Mouse (Mus musculus) left cerebral cortex, postnatal 10 days (tissue): ENCODE measurements at regions not wholly inside any gene's neighbourhood (a gene's known extent, or its start where the extent isn't known, plus 50 kb on each side); places are given as distances from the start of the nearest gene placed in this dataset.

Experiments used
- DNase-seq, 2 experiments: peaks; one replicate each; pipeline ENCODE4 v3.0.0; 2021 to 2022; ENCODE audit warnings: low spot score in 2 of 2, mixed read lengths in 1 of 2; ENCODE audit errors: extremely low spot score in 1 of 2
- intact Hi-C: fragments of 180-260 bp; cut with DNase I; formaldehyde crosslinking; loops from one replicate; pipeline ENCODE4 v1.15.1; 2025

GRCm38 (mm10) chr12:107860358-107860757 is 143.0 kb downstream of the Bcl11b start:
- DNase-seq = no peak
- intact Hi-C loops = no loop called here
